Mouse (Mus musculus): ENCODE measurements around the gene Wnt9a.

GRCm38 (mm10) chr11:59290702-59291303 is 15.9 kb upstream of the Wnt9a start, which contains the start of gene Wnt3a:
- TF ChIP-seq CTCF (conservative IDR thresholded peaks at IDR 0.05; ENCODE audit: low read length) (no peak), POU5F1 (IDR thresholded peaks at IDR 0.05; ENCODE audit: borderline replicate concordance, low read length) (no peak), NANOG (IDR thresholded peaks at IDR 0.05; ENCODE audit: borderline replicate concordance, low read length) (no peak)
